ENCODE assay signal across 8 mouse cellular contexts in genomic region chr7:127243870-127244657, GRCm38 (mm10). TPM values are rescaled to one million over a fixed set of nuclear protein-coding genes. Genes with fewer than 3 reads are reported as not detected.
A peak's percentile ranks its signal among the peaks of the same experiment; 100 is the strongest.
DNase-seq lines count a peak whose midpoint lies in the region; ATAC-seq lines count a peak whose summit lies in the region.

TSS of gene Zfp771 (plus strand) at chr7:127244274.

- H3K36me3 ChIP-seq in hindbrain, embryonic 11.5 days (ENCODE audit: control insufficient read depth, insufficient read depth, low read length) = no peaks in the 10 kb centered on the region

- H3K27me3 ChIP-seq in hindbrain, embryonic 11.5 days (ENCODE audit: control insufficient read depth, insufficient read depth, low read length) = no peaks in the 10 kb centered on the region

- ATAC-seq in hindbrain, embryonic 11.5 days (ENCODE audit: low FRiP score) = peak; percentile 96

- peak within 1 kb of the TSS; percentile 90 for H3K4me2 ChIP-seq in hindbrain, embryonic 11.5 days (replicated peaks; ENCODE audit: low read depth, low read length)

- under 1% methylated on average over 55 of the region's 56 CpGs for WGBS in hindbrain, embryonic 11.5 days

- no peaks in the 10 kb centered on the region for H3K9me3 ChIP-seq in hindbrain, embryonic 11.5 days (ENCODE audit: control insufficient read depth, low read length)

- H3K4me3 ChIP-seq in hindbrain, embryonic 11.5 days (ENCODE audit: low read depth, low read length) = peak within 1 kb of the TSS; percentile 87

- peak within 1 kb of the TSS; percentile 88 for H3K9ac ChIP-seq in hindbrain, embryonic 11.5 days (ENCODE audit: low read depth, low read length)

- peak within 1 kb of the TSS; percentile 74 for H3K27ac ChIP-seq in hindbrain, embryonic 11.5 days (ENCODE audit: low read depth, low read length)

- H3K4me1 ChIP-seq in hindbrain, embryonic 11.5 days (replicated peaks; ENCODE audit: control insufficient read depth, insufficient read depth, low read length) = peaks cover 4% of the 10 kb centered on the region; the same call in 1 of the 2 replicates

- peak; percentile 96 for DNase-seq in MN1 (ENCODE audit: low spot score)
- peak; percentile 95 for DNase-seq in cerebellum, adult 9-10 months
- DNase-seq in frontal cortex, adult 2 months (ENCODE audit: extremely low spot score in 1 of 2, low spot score in 1 of 2) = peak; percentile 84 to 92
- peak; percentile 97 for DNase-seq in hindbrain, embryonic 11.5 days (ENCODE audit: low spot score)
- peak; percentile 91 to 94 for DNase-seq in layer of hippocampus, postnatal 14 days (ENCODE audit: low spot score in 2 of 2)
- DNase-seq in lung, postnatal 14 days = peak; percentile 96
- peak; percentile 76 for DNase-seq in retina, adult 2 months (ENCODE audit: low read depth, low spot score)
- peak; percentile 94 to 95 for DNase-seq in thymus, postnatal 36 days

RNA-seq across cellular contexts. Expression of gene Zfp771, which starts in this region (rescaled TPM):
- 120 and 131 TPM in 2 replicates for polyA plus RNA-seq in frontal cortex, adult 2 months (2012; rRNA removed)
- polyA plus RNA-seq in hindbrain, embryonic 11.5 days (2014; fragmentation: Nextera tagmentation; extraction: Ambion mirVana) = 53.2 and 54.0 TPM in 2 replicates
- total RNA-seq in layer of hippocampus, postnatal 14 days (2021) = 10 to 100 TPM; 55.5 to 57.2 TPM

Comparison
In these comparisons a context has a peak if more than half of its experiments do, and no peak if none do; other contexts are left out.
1. Peak in every context shown above with its lines: DNase-seq, ATAC-seq, H3K4me3 ChIP-seq and H3K27ac ChIP-seq.